Mouse (Mus musculus) lung, adult 2 months (tissue): Measurements from ENCODE around the gene Olfr399.

ENCODE experiments used
- CTCF ChIP-seq: fragments of 200-500 bp; IDR thresholded peaks from 2 replicates; pipeline ENCODE4 v1.5.1; 2011; ENCODE audit warnings: mild to moderate bottlenecking, low read length, control low read depth; ENCODE audit not compliant: insufficient read depth
- POLR2A ChIP-seq: fragments of 200-500 bp; IDR thresholded peaks from 2 replicates; pipeline ENCODE4 v1.6.1; 2011; ENCODE audit warnings: low read depth, mild to moderate bottlenecking, control low read depth, low read length, borderline replicate concordance; ENCODE audit errors: extremely low read depth

GRCm38 (mm10) chr11:74101507-74101906 is 45.1 kb upstream of the Olfr399 start:
- TF ChIP-seq CTCF: no peak
- no peak for TF ChIP-seq POLR2A
